Mouse (Mus musculus): Measurements from ENCODE around the gene Gm3045. TPM values are rescaled to one million over a fixed set of nuclear protein-coding genes. Genes with fewer than 3 reads are reported as not detected.

Gene Gm3045
- polyA plus RNA-seq, 1 experiment from 2014 or later, result not detected

DNA sequence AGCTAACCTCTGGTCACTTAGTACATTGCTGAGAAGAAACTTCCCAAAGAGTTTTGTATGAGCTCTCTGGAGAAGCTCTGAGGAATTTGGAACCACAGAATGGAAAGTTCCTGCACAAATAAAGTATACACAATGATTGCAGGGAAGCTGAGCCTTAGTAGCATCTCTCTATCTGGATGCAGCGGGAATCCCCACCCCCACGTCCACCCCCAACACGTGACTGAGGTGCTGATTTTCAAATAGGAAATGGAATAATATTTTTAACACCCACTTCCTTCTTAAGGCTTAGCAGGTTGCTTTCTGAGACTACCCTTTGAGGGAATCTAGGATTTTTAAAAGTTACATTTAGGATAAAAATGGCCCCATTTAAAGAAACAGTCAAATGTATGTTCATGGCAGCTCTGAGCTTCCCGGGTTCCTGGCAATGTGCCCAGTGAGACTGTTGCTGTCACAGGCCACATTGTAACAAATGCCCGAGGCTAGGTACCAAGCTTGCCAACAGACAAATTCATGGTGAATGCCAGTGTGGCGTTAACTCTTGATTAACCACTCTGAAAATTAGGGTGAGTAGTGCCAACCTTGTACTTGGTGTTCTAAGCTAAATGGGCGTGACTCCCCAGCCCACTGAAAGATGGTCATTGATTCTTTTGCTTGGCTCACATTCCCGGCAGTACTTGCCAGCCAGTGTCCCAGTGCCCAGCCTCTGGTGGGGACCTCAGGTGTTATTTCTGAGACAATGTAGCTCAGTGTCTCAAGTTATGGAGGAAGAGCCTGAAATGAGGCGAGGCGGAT is 23.0 kb downstream of the Gm3045 start:
- Histone ChIP-seq H3K27me3 (ENCODE audit: poor library complexity, severe bottlenecking) (peaks cover 10% of the 10 kb centered on the region), H3K27ac (no peak overlapping the region), H3K4me1 (no peaks in the 10 kb centered on the region), H3K36me3 (replicated peaks) (no peaks in the 10 kb centered on the region), H3K9me3 (no peaks in the 10 kb centered on the region), H3K4me3 (no peak overlapping the region)
- DNase-seq (ENCODE audit: extremely low spot score, low spot score), result no peak
- 92% methylated on average over 10 of the region's 10 CpGs for WGBS

DNA sequence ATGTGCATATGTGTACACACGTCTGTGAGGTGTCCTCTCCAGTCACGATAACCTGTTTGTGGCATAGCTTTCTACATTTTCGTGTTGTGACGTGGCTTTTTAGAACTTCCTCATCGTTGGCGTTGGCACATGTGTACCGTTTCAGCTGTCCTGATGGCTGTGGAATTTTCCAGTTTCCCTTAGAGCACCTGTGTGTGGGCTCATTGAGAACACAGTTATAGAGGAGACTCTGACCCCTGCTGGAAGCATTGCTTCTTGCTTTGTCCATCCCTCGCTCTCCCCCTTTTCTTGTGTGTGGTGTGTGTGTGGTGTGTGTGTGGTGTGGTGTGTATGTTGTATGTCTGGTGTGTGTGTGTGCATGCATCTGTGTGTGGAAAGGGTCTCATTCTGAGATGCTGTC is 23.6 kb downstream of the Gm3045 start:
- no peak overlapping the region for H3K4me3 ChIP-seq
- WGBS, result 91% methylated on average over 8 of the region's 8 CpGs
- peaks cover 10% of the 10 kb centered on the region for H3K27me3 ChIP-seq (ENCODE audit: poor library complexity, severe bottlenecking)
- DNase-seq (ENCODE audit: extremely low spot score, low spot score), result no peak
- no peak overlapping the region for H3K27ac ChIP-seq
- H3K9me3 ChIP-seq, result no peaks in the 10 kb centered on the region
- no peaks in the 10 kb centered on the region for H3K36me3 ChIP-seq (replicated peaks)
- no peaks in the 10 kb centered on the region for H3K4me1 ChIP-seq

DNA sequence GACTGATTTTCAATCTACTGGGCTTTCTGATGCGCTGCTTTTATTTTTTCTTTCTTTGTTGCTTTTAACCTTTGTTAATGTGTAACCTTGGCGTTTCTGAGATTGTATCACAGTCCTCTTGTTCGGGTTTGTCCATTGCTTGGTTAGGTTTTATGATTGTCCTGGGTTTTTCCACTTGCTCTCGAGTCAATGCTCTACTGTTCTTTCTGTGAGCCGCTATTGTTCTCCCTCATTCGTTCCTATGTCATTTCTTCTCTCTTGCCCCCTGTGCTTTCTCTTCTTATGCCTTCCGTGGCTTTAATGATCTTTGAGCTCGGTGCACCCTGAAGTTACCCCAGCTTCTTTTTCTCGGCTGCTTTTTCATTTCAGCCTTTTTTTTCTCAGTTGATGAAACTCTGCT is 31.6 kb downstream of the Gm3045 start:
- WGBS, result 63% methylated on average over 9 of the region's 9 CpGs
- Histone ChIP-seq H3K27me3 (ENCODE audit: poor library complexity, severe bottlenecking) (no peaks in the 10 kb centered on the region), H3K4me3 (no peak overlapping the region), H3K4me1 (no peaks in the 10 kb centered on the region), H3K27ac (no peak overlapping the region), H3K36me3 (replicated peaks) (no peaks in the 10 kb centered on the region), H3K9me3 (no peaks in the 10 kb centered on the region)
- no peak for DNase-seq (ENCODE audit: extremely low spot score, low spot score)

DNA sequence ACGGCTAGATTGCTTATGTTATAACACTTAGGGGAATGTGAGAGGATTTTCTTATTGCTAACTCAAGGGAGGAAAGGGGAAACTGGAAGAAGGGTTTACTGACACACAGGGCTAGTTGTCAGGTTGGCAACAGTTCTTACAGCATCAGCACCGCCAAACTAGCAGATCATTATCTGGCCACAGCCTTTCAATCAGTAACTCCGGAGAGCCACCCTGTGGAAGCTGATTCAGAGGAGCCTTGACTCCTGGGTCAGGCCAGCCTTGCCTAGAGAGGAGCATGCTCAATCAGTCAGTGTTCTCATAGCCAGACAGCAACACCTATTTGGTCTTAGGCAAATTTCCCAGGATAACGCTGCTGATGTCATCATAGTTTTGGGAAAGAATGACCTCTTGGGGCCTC is 35.1 kb downstream of the Gm3045 start:
- Histone ChIP-seq H3K27ac (no peak overlapping the region), H3K4me1 (peaks cover 16% of the 10 kb centered on the region), H3K9me3 (no peaks in the 10 kb centered on the region), H3K36me3 (replicated peaks) (no peaks in the 10 kb centered on the region), H3K4me3 (no peak overlapping the region), H3K27me3 (ENCODE audit: poor library complexity, severe bottlenecking) (no peaks in the 10 kb centered on the region)
- WGBS, result 89% methylated on average over 4 of the region's 4 CpGs
- DNase-seq (ENCODE audit: extremely low spot score, low spot score), result no peak

DNA sequence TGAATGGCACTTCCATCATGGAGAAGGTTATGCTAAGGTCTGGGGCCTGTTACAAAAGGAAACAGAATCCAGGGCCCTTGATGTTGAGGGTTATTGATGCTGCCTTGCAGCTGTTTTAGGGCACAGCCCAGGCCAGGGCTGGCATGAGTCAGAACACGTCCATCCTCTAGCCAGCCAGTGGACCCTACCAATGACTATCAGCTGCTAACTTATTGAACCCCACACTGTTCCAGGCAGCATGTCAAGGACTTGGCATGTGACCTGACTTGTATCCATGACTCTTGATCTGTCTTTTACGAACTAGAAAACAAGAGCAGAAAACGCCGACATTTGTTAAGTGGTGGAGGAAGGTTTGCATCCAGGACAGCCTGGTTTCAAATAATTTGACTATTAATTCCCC is 36.4 kb downstream of the Gm3045 start:
- H3K27ac ChIP-seq, result no peak overlapping the region
- no peak overlapping the region for H3K4me3 ChIP-seq
- WGBS, result 89% methylated on average over 4 of the region's 4 CpGs
- H3K9me3 ChIP-seq, result no peaks in the 10 kb centered on the region
- H3K36me3 ChIP-seq (replicated peaks), result no peaks in the 10 kb centered on the region
- no peaks in the 10 kb centered on the region for H3K27me3 ChIP-seq (ENCODE audit: poor library complexity, severe bottlenecking)
- peaks cover 16% of the 10 kb centered on the region for H3K4me1 ChIP-seq
- DNase-seq (ENCODE audit: extremely low spot score, low spot score), result no peak

DNA sequence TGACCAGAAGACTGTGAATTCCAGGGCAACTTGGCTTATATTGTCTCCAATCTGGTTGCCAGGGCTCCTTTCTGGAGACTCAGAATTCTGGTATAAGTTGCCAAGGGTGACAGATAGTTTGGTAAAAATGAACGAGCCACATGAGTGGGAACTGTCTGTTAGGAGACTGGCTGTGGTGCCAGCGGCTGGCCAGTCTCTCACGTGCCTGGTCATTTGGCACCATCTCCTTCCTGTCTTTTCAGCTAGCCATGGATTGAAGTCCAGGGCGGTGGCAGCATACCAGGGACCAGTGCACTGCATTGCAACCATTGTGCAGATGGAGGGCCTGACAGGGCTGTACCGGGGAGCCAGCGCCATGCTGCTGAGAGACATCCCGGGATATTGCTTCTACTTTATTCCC is 36.9 kb downstream of the Gm3045 start:
- 87% methylated on average over 7 of the region's 7 CpGs for WGBS
- Histone ChIP-seq H3K27ac (no peak overlapping the region), H3K36me3 (replicated peaks) (no peaks in the 10 kb centered on the region), H3K4me1 (peaks cover 16% of the 10 kb centered on the region), H3K27me3 (ENCODE audit: poor library complexity, severe bottlenecking) (no peaks in the 10 kb centered on the region), H3K9me3 (no peaks in the 10 kb centered on the region), H3K4me3 (no peak overlapping the region)
- DNase-seq (ENCODE audit: extremely low spot score, low spot score), result no peak

DNA sequence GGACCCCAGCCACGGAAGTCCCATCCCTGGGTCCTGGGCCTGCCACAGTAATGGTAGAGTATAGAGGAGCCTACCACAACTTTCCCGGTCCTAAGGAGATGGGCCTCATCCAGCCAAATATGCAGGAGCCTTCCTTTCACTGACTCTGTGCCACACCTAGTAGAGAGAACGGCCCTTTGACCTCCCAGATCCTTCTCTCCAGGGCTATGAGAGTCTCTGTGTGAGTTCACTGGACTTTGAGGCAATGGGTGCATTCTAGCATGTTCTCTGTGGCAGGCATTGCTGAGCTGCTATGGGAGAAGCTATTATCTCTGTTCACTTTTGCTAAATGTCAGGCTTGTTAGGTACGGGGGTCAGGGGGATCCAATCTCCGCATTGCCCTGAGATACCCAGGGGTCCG is 37.4 kb downstream of the Gm3045 start:
- H3K27me3 ChIP-seq (ENCODE audit: poor library complexity, severe bottlenecking), result no peaks in the 10 kb centered on the region
- 86% methylated on average over 6 of the region's 6 CpGs for WGBS
- H3K4me1 ChIP-seq, result peaks cover 16% of the 10 kb centered on the region
- H3K27ac ChIP-seq, result no peak overlapping the region
- DNase-seq (ENCODE audit: extremely low spot score, low spot score), result no peak
- H3K4me3 ChIP-seq, result no peak overlapping the region
- H3K36me3 ChIP-seq (replicated peaks), result no peaks in the 10 kb centered on the region
- H3K9me3 ChIP-seq, result no peaks in the 10 kb centered on the region

DNA sequence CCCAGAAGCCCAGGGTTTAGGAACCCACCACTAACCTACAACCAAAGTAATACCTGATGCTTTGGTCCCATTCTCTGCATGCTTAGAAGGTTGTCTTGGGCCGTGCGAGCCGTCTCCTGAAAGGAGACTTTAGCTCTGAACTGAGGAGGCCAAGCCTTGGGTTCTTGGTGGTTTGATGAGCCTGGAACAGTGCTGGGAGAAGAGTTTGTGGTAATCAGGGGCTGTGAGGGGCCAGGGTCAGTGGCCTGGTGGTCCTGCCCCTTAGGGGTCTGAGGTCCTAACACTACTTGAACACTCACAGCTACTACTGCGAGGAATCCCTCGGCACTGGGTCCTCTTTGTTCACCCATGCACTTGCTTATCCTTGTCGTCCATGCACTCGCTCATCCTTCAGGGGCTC is 41.4 kb downstream of the Gm3045 start:
- no peaks in the 10 kb centered on the region for H3K9me3 ChIP-seq
- H3K36me3 ChIP-seq (replicated peaks), result no peaks in the 10 kb centered on the region
- peaks cover 16% of the 10 kb centered on the region for H3K4me1 ChIP-seq
- H3K4me3 ChIP-seq, result no peak overlapping the region
- no peak for DNase-seq (ENCODE audit: extremely low spot score, low spot score)
- no peak overlapping the region for H3K27ac ChIP-seq
- H3K27me3 ChIP-seq (ENCODE audit: poor library complexity, severe bottlenecking), result no peaks in the 10 kb centered on the region
- 94% methylated on average over 7 of the region's 7 CpGs for WGBS

DNA sequence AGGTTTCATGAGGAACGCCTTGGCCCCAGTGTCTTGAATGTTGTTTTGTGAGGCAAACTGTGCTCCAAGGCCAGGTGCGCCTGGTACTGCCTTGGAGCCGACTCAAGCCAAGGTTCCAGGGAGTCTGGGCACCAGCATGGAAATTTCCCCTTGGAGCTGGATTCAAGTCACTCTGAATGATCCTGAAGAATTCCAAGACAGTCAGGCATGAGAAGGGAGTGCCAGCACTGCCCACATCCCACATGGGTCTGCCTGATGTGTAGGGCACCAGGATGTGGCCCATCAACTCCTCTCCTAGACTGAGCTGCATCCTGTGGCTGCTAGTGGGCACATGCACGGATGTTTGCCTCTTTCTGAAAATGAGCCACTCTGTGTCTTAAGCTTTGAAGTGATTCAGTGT is 42.1 kb downstream of the Gm3045 start:
- 93% methylated on average over 4 of the region's 4 CpGs for WGBS
- DNase-seq (ENCODE audit: extremely low spot score, low spot score), result no peak
- H3K4me3 ChIP-seq, result no peak overlapping the region

DNA sequence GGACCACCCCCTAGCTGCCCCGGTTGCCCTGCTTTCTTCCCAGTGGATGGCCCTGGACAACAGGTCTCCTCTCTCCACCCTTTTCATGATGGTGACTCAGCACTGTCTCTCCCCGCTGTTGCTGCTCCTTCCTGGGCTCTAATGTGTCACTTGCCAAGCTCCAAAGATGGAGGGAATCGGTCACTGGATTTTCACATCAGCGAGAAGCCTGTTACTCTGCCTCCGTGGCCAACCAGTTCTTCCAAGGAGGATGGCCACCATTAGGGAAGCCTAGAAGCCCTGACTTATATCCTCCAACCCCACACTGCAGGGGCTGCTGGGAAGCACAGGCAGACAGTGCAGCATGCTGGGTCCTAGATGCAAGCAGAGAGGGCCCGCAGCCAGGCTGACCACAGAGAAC is 44.8 kb downstream of the Gm3045 start:
- DNase-seq (ENCODE audit: extremely low spot score, low spot score), result no peak
- 89% methylated on average over 6 of the region's 6 CpGs for WGBS
- H3K27me3 ChIP-seq (ENCODE audit: poor library complexity, severe bottlenecking), result no peaks in the 10 kb centered on the region
- no peak overlapping the region for H3K4me3 ChIP-seq
- no peaks in the 10 kb centered on the region for H3K9me3 ChIP-seq
- H3K27ac ChIP-seq, result no peak overlapping the region
- no peaks in the 10 kb centered on the region for H3K36me3 ChIP-seq (replicated peaks)
- H3K4me1 ChIP-seq, result no peaks in the 10 kb centered on the region

More for the DNA sequence above, 42.1 kb downstream of the Gm3045 start:
- Histone ChIP-seq H3K4me1 (peaks cover 14% of the 10 kb centered on the region), H3K27me3 (ENCODE audit: poor library complexity, severe bottlenecking) (no peaks in the 10 kb centered on the region), H3K9me3 (no peaks in the 10 kb centered on the region), H3K27ac (no peak overlapping the region), H3K36me3 (replicated peaks) (no peaks in the 10 kb centered on the region)

DNA sequence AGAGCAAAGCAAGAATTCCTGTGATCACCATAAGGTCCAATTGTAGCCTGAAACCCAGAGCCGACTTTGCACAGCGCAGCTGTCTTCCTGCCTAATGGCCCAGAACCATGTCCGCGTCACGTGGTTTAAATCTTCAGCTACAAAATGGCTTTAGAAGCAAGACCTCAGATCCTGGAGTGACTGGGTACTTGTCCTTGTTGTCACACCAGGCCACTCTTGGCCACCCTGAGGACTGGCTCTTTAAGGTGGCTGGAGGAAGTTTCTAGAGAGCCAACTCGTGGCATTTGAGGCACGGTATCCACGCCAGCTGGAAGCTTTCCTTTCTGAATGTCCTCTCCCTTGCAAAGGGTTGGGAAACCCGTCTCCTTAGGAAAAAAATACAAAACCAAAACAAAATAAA is 45.6 kb downstream of the Gm3045 start:
- Histone ChIP-seq H3K27me3 (ENCODE audit: poor library complexity, severe bottlenecking) (no peaks in the 10 kb centered on the region), H3K9me3 (no peaks in the 10 kb centered on the region), H3K4me1 (peaks cover 3% of the 10 kb centered on the region), H3K27ac (no peak overlapping the region), H3K36me3 (replicated peaks) (no peaks in the 10 kb centered on the region), H3K4me3 (no peak overlapping the region)
- 88% methylated on average over 9 of the region's 9 CpGs for whole genome bisulfite sequencing
- no peak for DNase-seq (ENCODE audit: extremely low spot score, low spot score)

DNA sequence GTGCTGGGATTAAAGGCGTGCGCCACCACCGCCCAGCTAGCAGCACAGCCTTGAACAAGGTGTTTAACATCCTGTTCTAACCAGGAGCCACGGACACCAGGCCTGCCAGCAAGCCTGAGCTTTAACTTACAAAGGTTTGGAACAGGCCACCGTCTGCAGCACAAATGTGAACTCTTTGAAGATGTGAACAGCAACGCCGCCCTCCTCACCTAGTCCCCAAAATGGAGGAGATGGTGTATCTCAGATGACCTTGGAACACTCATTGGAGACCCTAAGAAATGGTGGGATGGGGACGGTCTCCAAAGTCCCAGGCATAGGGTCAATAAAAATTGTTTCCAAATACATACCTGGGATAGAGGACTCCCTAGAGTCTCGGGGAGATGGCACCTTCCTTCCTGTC is 46.3 kb downstream of the Gm3045 start:
- H3K9me3 ChIP-seq, result no peaks in the 10 kb centered on the region
- WGBS, result 92% methylated on average over 9 of the region's 9 CpGs
- no peak for DNase-seq (ENCODE audit: extremely low spot score, low spot score)
- no peak overlapping the region for H3K4me3 ChIP-seq
- H3K27ac ChIP-seq, result no peak overlapping the region
- no peaks in the 10 kb centered on the region for H3K27me3 ChIP-seq (ENCODE audit: poor library complexity, severe bottlenecking)
- H3K36me3 ChIP-seq (replicated peaks), result no peaks in the 10 kb centered on the region
- H3K4me1 ChIP-seq, result peaks cover 8% of the 10 kb centered on the region

DNA sequence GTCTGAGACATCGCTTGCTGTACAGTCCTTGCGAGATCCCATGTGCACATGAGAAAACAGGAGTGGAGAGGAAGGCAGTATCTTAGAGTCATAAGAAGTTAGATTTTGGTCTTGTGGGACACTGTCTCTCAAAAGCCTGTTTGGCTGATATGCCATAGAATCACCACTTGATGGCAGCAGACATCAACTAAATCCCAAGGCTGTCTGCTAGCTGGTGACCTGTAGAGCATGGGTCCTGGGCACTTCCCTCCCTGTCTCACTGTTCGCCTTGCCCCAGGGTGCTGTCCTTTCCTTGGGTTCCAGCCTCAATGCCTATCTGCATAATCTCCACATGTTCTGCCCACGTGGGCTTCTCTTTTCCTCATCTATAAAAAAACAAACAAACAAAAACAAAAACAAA is 49.0 kb downstream of the Gm3045 start:
- Histone ChIP-seq H3K36me3 (replicated peaks) (no peaks in the 10 kb centered on the region), H3K4me1 (peaks cover 8% of the 10 kb centered on the region), H3K4me3 (no peak overlapping the region), H3K9me3 (no peaks in the 10 kb centered on the region), H3K27me3 (ENCODE audit: poor library complexity, severe bottlenecking) (no peaks in the 10 kb centered on the region), H3K27ac (no peak overlapping the region)
- DNase-seq (ENCODE audit: extremely low spot score, low spot score), result peak; percentile 41
- 23% methylated on average over 4 of the region's 4 CpGs for WGBS

DNA sequence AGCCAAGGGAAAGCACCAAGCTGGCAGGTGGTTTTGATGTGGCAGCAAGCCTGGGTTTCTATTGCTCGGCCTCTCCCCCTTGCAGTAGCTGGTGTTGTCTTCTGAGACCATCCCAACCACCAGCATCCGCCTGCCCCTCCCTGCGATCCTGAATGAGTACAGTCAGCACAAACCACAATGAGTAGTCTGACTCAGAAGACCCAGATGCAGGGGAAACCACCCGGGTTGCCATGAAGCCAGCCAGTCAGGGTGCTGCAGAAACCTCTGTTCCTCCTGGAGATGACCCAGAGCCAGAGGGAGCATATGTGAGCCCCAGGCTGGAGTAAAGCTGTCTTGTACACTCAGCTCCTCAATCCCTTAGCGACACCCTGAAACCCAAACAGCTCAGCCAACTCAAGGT is 50.4 kb downstream of the Gm3045 start:
- no peak for DNase-seq (ENCODE audit: extremely low spot score, low spot score)
- no peak overlapping the region for H3K4me3 ChIP-seq
- no peaks in the 10 kb centered on the region for H3K27me3 ChIP-seq (ENCODE audit: poor library complexity, severe bottlenecking)
- 80% methylated on average over 5 of the region's 5 CpGs for WGBS
- no peaks in the 10 kb centered on the region for H3K36me3 ChIP-seq (replicated peaks)
- no peak overlapping the region for H3K27ac ChIP-seq
- peaks cover 8% of the 10 kb centered on the region for H3K4me1 ChIP-seq
- H3K9me3 ChIP-seq, result no peaks in the 10 kb centered on the region
